Mouse (Mus musculus): ENCODE data around the gene Cldn24. TPM values are rescaled to one million over a fixed set of nuclear protein-coding genes. Genes with fewer than 3 reads are reported as not detected.

Cldn24 gene
- polyA plus RNA-seq, 1 experiment from 2014 or later: not detected

DNA sequence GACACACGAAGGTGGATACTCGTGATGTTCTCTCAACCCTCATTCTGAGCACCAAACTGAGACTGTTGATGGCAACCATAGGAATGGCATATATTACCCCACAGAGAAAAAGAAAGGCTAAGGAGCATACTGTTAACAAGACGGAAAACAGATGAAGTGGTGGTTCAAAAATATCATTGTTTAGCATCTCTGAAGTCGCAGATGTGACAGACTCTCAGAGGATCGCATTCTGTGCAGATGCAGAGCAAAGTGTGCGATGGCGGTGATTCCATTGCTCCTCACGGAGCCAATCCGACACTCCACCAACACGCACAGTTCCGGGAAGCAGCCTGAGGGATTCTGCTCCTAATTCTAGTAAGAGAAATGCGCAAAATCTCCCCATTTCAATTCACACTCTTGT lies 37.3 kb downstream of the Cldn24 start:
- Histone ChIP-seq H3K4me2 (no peak overlapping the region), H3K4me1 (replicated peaks) (no peaks in the 10 kb centered on the region), H3K27me3 (no peaks in the 10 kb centered on the region), H3K4me3 (replicated peaks) (no peak overlapping the region), H3K27ac (replicated peaks) (no peak overlapping the region), H3K9ac (no peak overlapping the region), H3K36me3 (replicated peaks) (peaks cover 8% of the 10 kb centered on the region; the same call in 1 of the 2 replicates), H3K9me3 (replicated peaks) (no peaks in the 10 kb centered on the region)
- WGBS (ENCODE audit: insufficient replicate concordance): 76% methylated on average over 12 of the region's 12 CpGs
- no peak for ATAC-seq (ENCODE audit: insufficient read depth)

DNA sequence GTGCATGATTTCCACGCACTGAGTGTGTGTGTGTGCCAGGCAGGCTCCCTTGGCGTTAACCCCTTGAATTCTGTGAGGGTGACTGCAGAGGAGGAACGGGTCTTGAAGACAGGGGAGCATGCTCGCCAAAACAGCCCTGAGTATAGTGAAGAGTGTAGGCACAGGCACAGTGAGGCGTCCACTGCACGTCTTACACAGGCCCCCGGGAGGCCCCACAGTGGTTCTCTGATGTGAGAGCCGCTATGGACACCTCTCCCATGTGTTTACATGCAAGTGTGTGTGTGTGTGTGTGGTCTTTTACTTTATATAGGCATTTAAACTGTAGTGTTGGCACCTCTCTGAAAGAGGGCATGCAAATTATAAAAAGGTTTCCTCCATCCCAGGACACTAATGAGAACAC lies 44.6 kb downstream of the Cldn24 start:
- Histone ChIP-seq H3K27me3 (no peaks in the 10 kb centered on the region), H3K36me3 (replicated peaks) (peaks cover 6% of the 10 kb centered on the region; the same call in 1 of the 2 replicates), H3K4me2 (no peak overlapping the region), H3K4me3 (replicated peaks) (no peak overlapping the region), H3K9ac (no peak overlapping the region), H3K27ac (replicated peaks) (no peak overlapping the region), H3K4me1 (replicated peaks) (no peaks in the 10 kb centered on the region), H3K9me3 (replicated peaks) (no peaks in the 10 kb centered on the region)
- no peak for ATAC-seq (ENCODE audit: insufficient read depth)
- WGBS (ENCODE audit: insufficient replicate concordance): 69% methylated on average over 8 of the region's 8 CpGs

DNA sequence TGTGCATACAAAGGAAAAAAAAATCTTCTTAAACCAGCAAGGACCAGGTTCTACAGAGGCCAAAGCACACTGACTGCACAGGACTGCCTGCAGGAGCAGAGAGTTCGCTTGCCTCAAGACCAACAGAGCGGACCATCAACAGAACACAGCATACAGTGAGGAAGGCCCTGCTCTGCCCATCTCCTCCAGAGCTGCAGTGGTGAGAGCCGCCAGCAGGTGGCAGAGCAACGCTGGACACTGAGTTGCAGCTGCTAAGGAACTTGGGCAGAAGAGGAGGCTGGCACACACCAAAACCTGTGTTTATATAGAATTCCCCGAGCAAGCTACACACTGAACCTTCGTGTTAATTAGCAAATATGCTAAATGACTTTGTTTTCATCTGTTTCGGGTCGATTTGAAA lies 45.1 kb downstream of the Cldn24 start:
- Histone ChIP-seq H3K9ac (no peak overlapping the region), H3K27me3 (no peaks in the 10 kb centered on the region), H3K9me3 (replicated peaks) (no peaks in the 10 kb centered on the region), H3K4me1 (replicated peaks) (no peaks in the 10 kb centered on the region), H3K36me3 (replicated peaks) (peaks cover 6% of the 10 kb centered on the region; the same call in 1 of the 2 replicates), H3K27ac (replicated peaks) (no peak overlapping the region), H3K4me3 (replicated peaks) (no peak overlapping the region), H3K4me2 (no peak overlapping the region)
- no peak for ATAC-seq (ENCODE audit: insufficient read depth)
- WGBS (ENCODE audit: insufficient replicate concordance): 27% methylated on average over 8 of the region's 8 CpGs

Other genes with a start within 250 kb of the Cldn24 start
- gene Ing2, start 146.6 kb upstream of the Cldn24 start, polyA plus RNA-seq (2015; fragmentation: Nextera tagmentation; extraction: Ambion mirVana): 6.3 and 7.1 TPM in 2 replicates
- gene Cdkn2aip, start 108.2 kb upstream of the Cldn24 start, polyA plus RNA-seq (2015; fragmentation: Nextera tagmentation; extraction: Ambion mirVana): 12.8 and 13.4 TPM in 2 replicates
- gene Cldn22, start 2.3 kb downstream of the Cldn24 start, polyA plus RNA-seq (2015; fragmentation: Nextera tagmentation; extraction: Ambion mirVana): not detected in 2 replicates
- 1.4 and 1.7 TPM in 2 replicates for gene Wwc2, start 168.8 kb downstream of the Cldn24 start, polyA plus RNA-seq (2015; fragmentation: Nextera tagmentation; extraction: Ambion mirVana)

Data from liver, embryonic 15.5 days (tissue).